Mouse (Mus musculus) limb, embryonic 14.5 days (tissue): ENCODE measurements around the gene Nlrx1. TPM values are rescaled to one million over a fixed set of nuclear protein-coding genes. Genes with fewer than 3 reads are reported as not detected.

Experiments used
- ATAC-seq: fragments of 200-750 bp; cut with Nextera tagmentation; 2 replicates; pipeline ENCODE4 v1.8.0; 2017; ENCODE audit warnings: low read depth, moderate number of reproducible peaks, moderate TSS enrichment; ENCODE audit not compliant: low FRiP score
- DNase-seq: peaks from one replicate; pipeline ENCODE4 v3.0.0-alpha.2; 2015; ENCODE audit warnings: low spot score
- H3K27ac ChIP-seq: fragments of 300-500 bp; sonication (generic); replicated peaks from 2 replicates; pipeline ENCODE4 v1.5.1; 2014; ENCODE audit warnings: low read depth, mild to moderate bottlenecking, low read length, moderate library complexity, mixed read lengths
- H3K27me3 ChIP-seq: fragments of 300-500 bp; sonication (generic); 2 replicates; pipeline ENCODE4 v1.6.1; 2014; ENCODE audit warnings: low read length, mixed read lengths; ENCODE audit not compliant: control insufficient read depth, insufficient read depth
- H3K36me3 ChIP-seq: fragments of 300-500 bp; sonication (generic); 2 replicates; pipeline ENCODE4 v1.6.1; 2014; ENCODE audit warnings: mild to moderate bottlenecking, low read length, moderate library complexity, mixed read lengths; ENCODE audit not compliant: control insufficient read depth, insufficient read depth
- H3K4me1 ChIP-seq: fragments of 300-500 bp; sonication (generic); 2 replicates; pipeline ENCODE4 v1.6.1; 2014; ENCODE audit warnings: antibody characterized with exemption, low read length, mixed read lengths; ENCODE audit not compliant: control insufficient read depth, insufficient read depth
- H3K4me2 ChIP-seq: fragments of 300-500 bp; sonication (generic); replicated peaks from 2 replicates; pipeline ENCODE4 v1.6.1; 2014; ENCODE audit warnings: low read depth, mild to moderate bottlenecking, low read length, moderate library complexity; ENCODE audit not compliant: severe bottlenecking
- H3K4me3 ChIP-seq: fragments of 300-500 bp; sonication (generic); replicated peaks from 2 replicates; pipeline ENCODE4 v1.5.1; 2014; ENCODE audit warnings: low read length
- H3K9ac ChIP-seq: fragments of 300-500 bp; sonication (generic); 2 replicates; pipeline ENCODE4 v1.6.1; 2014; ENCODE audit warnings: mild to moderate bottlenecking, low read depth, low read length, moderate library complexity; ENCODE audit not compliant: severe bottlenecking
- H3K9me3 ChIP-seq: fragments of 300-500 bp; sonication (generic); 2 replicates; pipeline ENCODE4 v1.6.1; 2016; ENCODE audit warnings: low read length; ENCODE audit not compliant: control insufficient read depth
- POLR2A ChIP-seq: fragments of 200-500 bp; IDR thresholded peaks from 2 replicates; pipeline ENCODE4 v1.8.0; 2012; ENCODE audit warnings: inconsistent platforms, mild to moderate bottlenecking, moderate library complexity, borderline replicate concordance; ENCODE audit not compliant: insufficient read depth, insufficient read length; ENCODE audit errors: extremely low read depth
- WGBS: fragments of 180-500 bp; shearing (Covaris S2); extraction: QIAGEN DNeasy Blood & Tissue Kit; methylation state at CpG from one replicate; pipeline ENCODE4 v1.1.7; 2014; 5-methylcytosine and 5-hydroxymethylcytosine counted together
- polyA plus RNA-seq, 2 experiments: library from polyadenylated mRNA; depleted of rRNA in 1 of 2; stranded (reverse) in 1 of 2; unstranded in 1 of 2; fragments of >200 nt; fragmentation: Nextera tagmentation in 1 of 2; extraction: Ambion mirVana in 1 of 2; gene quantifications; 2 replicates each; pipeline versions ENCODE4 v1.2.1 to v1.2.3; 2012 to 2014

The Nlrx1 gene
- polyA plus RNA-seq, 2 experiments: 8.6 to 13.5 TPM

DNA sequence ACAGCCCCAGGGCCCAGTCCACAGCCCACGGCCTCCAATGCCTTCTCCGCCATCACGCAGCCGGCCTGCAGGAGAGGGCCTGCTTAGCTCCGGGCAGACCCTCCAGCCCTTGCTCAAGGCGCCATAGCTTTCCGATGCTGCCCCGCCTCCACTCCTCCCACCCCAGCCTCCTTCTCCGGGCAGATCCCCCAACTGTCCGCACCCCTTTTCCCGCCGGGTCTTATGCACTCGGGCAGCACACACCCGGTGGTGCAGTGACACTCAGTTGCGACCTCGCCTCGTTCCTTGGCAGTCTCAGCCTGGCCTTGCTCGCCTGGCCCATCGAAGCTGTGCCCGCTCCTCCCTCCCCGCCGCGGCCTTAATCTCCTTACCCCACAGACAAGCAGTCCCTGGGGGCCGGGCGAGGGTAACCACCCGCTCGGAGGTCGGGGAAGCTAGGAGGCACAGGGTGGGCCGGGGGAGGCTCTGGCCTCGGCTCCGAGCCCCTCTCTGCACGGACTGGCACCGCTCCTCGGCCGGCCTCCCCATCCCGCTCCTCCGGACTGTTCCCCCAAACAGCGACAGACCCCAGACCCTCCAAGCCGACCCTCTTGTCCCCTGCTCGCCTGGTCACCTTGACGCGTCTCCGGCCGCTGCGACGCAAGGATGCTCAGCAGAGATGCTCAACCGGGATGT is 19.1 kb upstream of the Nlrx1 start:
- Histone ChIP-seq H3K4me3 (peak overlapping the region; percentile 63), H3K4me1 (peaks cover 11% of the 10 kb centered on the region), H3K4me2 (peak overlapping the region; percentile 84), H3K9ac (peak overlapping the region; percentile 76), H3K9me3 (no peaks in the 10 kb centered on the region), H3K36me3 (peaks cover 15% of the 10 kb centered on the region), H3K27ac (no peak overlapping the region), H3K27me3 (no peaks in the 10 kb centered on the region)
- TF ChIP-seq POLR2A: no peak
- DNase-seq: no peak
- peak; percentile 44 for ATAC-seq
- under 1% methylated on average over 34 of the region's 47 CpGs for whole genome bisulfite sequencing

- ATAC-seq: no peak
- TF ChIP-seq POLR2A: no peak
- peaks cover 13% of the 10 kb centered on the region for H3K36me3 ChIP-seq
- peak overlapping the region; percentile 63 for H3K4me3 ChIP-seq
- no peak for DNase-seq
- peak overlapping the region; percentile 84 for H3K4me2 ChIP-seq
- H3K4me1 ChIP-seq: peaks cover 11% of the 10 kb centered on the region
- no peak overlapping the region for H3K27ac ChIP-seq
- H3K27me3 ChIP-seq: no peaks in the 10 kb centered on the region
- peak overlapping the region; percentile 76 for H3K9ac ChIP-seq
- WGBS: 3% methylated on average over 11 of the region's 11 CpGs
- no peaks in the 10 kb centered on the region for H3K9me3 ChIP-seq
Measured at GRCm38 (mm10) chr9:44287003-44287400, 18.6 kb upstream of the Nlrx1 start.

GRCm38 (mm10) chr9:44286256-44286850 is 18.0 kb upstream of the Nlrx1 start:
- Histone ChIP-seq H3K9me3 (no peaks in the 10 kb centered on the region), H3K27ac (no peak overlapping the region), H3K9ac (no peak overlapping the region), H3K36me3 (peaks cover 16% of the 10 kb centered on the region), H3K27me3 (no peaks in the 10 kb centered on the region), H3K4me2 (peak overlapping the region; percentile 84; the same call in 1 of the 2 replicates), H3K4me3 (peak overlapping the region; percentile 2; the same call in 1 of the 2 replicates), H3K4me1 (peaks cover 11% of the 10 kb centered on the region)
- DNase-seq: no peak
- 16% methylated on average over 6 of the region's 6 CpGs for WGBS
- TF ChIP-seq POLR2A: no peak
- ATAC-seq: no peak

DNA sequence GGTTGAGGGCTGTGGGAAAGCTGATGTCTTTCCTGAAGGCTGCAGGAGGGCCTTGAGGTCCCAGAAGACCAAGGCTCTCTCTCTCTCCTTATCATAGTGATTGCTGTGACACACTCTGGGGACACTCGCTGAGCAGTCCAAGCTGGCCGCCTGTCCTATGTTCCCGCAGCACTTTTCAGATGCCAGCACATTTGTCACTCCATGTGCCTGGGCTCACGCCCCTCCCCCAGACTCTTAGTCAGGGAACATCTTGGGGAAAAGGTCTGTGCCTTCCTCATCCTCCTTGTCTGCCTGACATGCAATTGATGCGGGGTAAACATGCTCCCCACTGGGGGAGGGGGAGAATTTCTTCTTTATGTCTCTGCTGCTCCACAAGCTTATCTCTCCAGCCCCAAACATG is 14.8 kb upstream of the Nlrx1 start:
- no peak for ATAC-seq
- no peak for TF ChIP-seq POLR2A
- no peak for DNase-seq
- Histone ChIP-seq H3K36me3 (peaks cover 34% of the 10 kb centered on the region), H3K4me2 (no peak overlapping the region), H3K9ac (no peak overlapping the region), H3K27ac (no peak overlapping the region), H3K4me3 (no peak overlapping the region), H3K4me1 (peaks cover 4% of the 10 kb centered on the region; the same call in 1 of the 2 replicates), H3K9me3 (no peaks in the 10 kb centered on the region), H3K27me3 (no peaks in the 10 kb centered on the region)
- 59% methylated on average over 5 of the region's 5 CpGs for WGBS

GRCm38 (mm10) chr9:44269973-44270372 is 1.6 kb upstream of the Nlrx1 start:
- no peak for DNase-seq
- no peaks in the 10 kb centered on the region for H3K27me3 ChIP-seq
- no peak overlapping the region for H3K4me2 ChIP-seq
- no peak overlapping the region for H3K4me3 ChIP-seq
- H3K27ac ChIP-seq: no peak overlapping the region
- peaks cover 7% of the 10 kb centered on the region for H3K36me3 ChIP-seq
- ATAC-seq: no peak
- peaks cover 11% of the 10 kb centered on the region for H3K4me1 ChIP-seq
- no peak overlapping the region for H3K9ac ChIP-seq
- no peaks in the 10 kb centered on the region for H3K9me3 ChIP-seq
- 78% methylated on average over 4 of the region's 4 CpGs for WGBS
- no peak for TF ChIP-seq POLR2A
